Mouse (Mus musculus) CH12.LX (cell line): ENCODE data around the gene Slc4a3. TPM values are rescaled to one million over a fixed set of nuclear protein-coding genes. Genes with fewer than 3 reads are reported as not detected.
A peak's percentile ranks its signal among the peaks of the same experiment; 100 is the strongest.

Experiments
- DNase-seq: peaks from one replicate; pipeline ENCODE4 v3.0.0-alpha.2; 2013; ENCODE audit errors: extremely low read depth
- H3K27ac ChIP-seq: 2 replicates; pipeline ENCODE4 v1.5.1; 2012; ENCODE audit warnings: low read depth, mild to moderate bottlenecking, control low read depth, moderate library complexity; ENCODE audit not compliant: insufficient read depth
- H3K27me3 ChIP-seq: replicated peaks from 2 replicates; pipeline ENCODE3; 2012; ENCODE audit warnings: inconsistent platforms
- H3K36me3 ChIP-seq, 2 experiments: replicated peaks in 1 of 2; 2 replicates each; pipeline versions ENCODE3 to v1.6.1; 2012; ENCODE audit warnings: inconsistent platforms in 1 of 2, low read length in 1 of 2, mild to moderate bottlenecking in 1 of 2, mixed read lengths in 1 of 2, moderate library complexity in 1 of 2; ENCODE audit not compliant: control insufficient read depth in 1 of 2, insufficient read depth in 1 of 2
- H3K4me1 ChIP-seq, 2 experiments: 2 replicates each; pipeline ENCODE4 v1.6.1; 2012; ENCODE audit warnings: inconsistent platforms in 1 of 2, moderate library complexity in 1 of 2; ENCODE audit not compliant: insufficient read depth in 2 of 2, control insufficient read depth in 1 of 2
- H3K4me2 ChIP-seq: 2 replicates; pipeline ENCODE4 v1.6.1; 2012; ENCODE audit warnings: low read depth, mild to moderate bottlenecking, control low read depth; ENCODE audit not compliant: poor library complexity, insufficient read depth, severe bottlenecking
- H3K4me3 ChIP-seq, 3 experiments: fragments of 150-350 bp in 1 of 3; sonication (generic) in 1 of 3; replicated peaks in 1 of 3; 2 replicates each; pipeline versions ENCODE3 to v1.5.1; 2011 to 2012; ENCODE audit warnings: low read depth in 2 of 3, low read length in 2 of 3, mild to moderate bottlenecking in 2 of 3, moderate library complexity in 2 of 3, control low read depth in 1 of 3, improper control_type of control experiment in 1 of 3, inconsistent platforms in 1 of 3, mixed read lengths in 1 of 3; ENCODE audit not compliant: poor library complexity in 1 of 3
- H3K79me2 ChIP-seq: replicated peaks from 2 replicates; pipeline ENCODE4 v1.6.1; 2012; ENCODE audit warnings: mild to moderate bottlenecking, moderate library complexity; ENCODE audit not compliant: control insufficient read depth, poor library complexity, insufficient read depth, severe bottlenecking; ENCODE audit errors: extremely low read depth
- H3K9ac ChIP-seq: 2 replicates; pipeline ENCODE4 v1.6.1; 2012; ENCODE audit warnings: low read depth, mild to moderate bottlenecking, control low read depth, moderate library complexity; ENCODE audit not compliant: insufficient read depth
- H3K9me3 ChIP-seq: replicated peaks from 2 replicates; pipeline ENCODE3; 2012; ENCODE audit warnings: low read length, inconsistent platforms, mixed read lengths
- BHLHE40 ChIP-seq: IDR thresholded peaks from 2 replicates; pipeline ENCODE4 v1.6.1; 2011; ENCODE audit warnings: mild to moderate bottlenecking, low read depth, low read length, improper control_type of control experiment
- CHD1 ChIP-seq: IDR thresholded peaks from 2 replicates; pipeline ENCODE4 v1.6.1; 2012; ENCODE audit warnings: low read depth, low read length, improper control_type of control experiment, inconsistent platforms
- CHD2 ChIP-seq: IDR thresholded peaks from 2 replicates; pipeline ENCODE4 v1.6.1; 2011; ENCODE audit warnings: low read length, improper control_type of control experiment
- CTCF ChIP-seq, 2 experiments: IDR thresholded peaks in 1 of 2; conservative IDR thresholded peaks in 1 of 2; 2 replicates each; pipeline ENCODE4 v1.5.1; 2011 to 2012; ENCODE audit warnings: low read depth in 2 of 2, low read length in 2 of 2, improper control_type of control experiment in 1 of 2, inconsistent platforms in 1 of 2, mild to moderate bottlenecking in 1 of 2, moderate library complexity in 1 of 2
- E2F4 ChIP-seq: IDR thresholded peaks from 2 replicates; pipeline ENCODE4 v1.6.1; 2011; ENCODE audit warnings: low read depth, low read length, improper control_type of control experiment; ENCODE audit not compliant: insufficient replicate concordance
- ELF1 ChIP-seq: IDR thresholded peaks from 2 replicates; pipeline ENCODE4 v1.6.1; 2014; ENCODE audit warnings: low read depth, mild to moderate bottlenecking, inconsistent platforms, low read length, improper control_type of control experiment
- EP300 ChIP-seq: IDR thresholded peaks from 2 replicates; pipeline ENCODE4 v1.6.1; 2011; ENCODE audit warnings: low read length, improper control_type of control experiment
- ETS1 ChIP-seq: conservative IDR thresholded peaks from 2 replicates; pipeline ENCODE4 v1.6.1; 2012; ENCODE audit warnings: low read depth, mild to moderate bottlenecking, inconsistent platforms, low read length, improper control_type of control experiment, moderate library complexity
- GABPA ChIP-seq: IDR thresholded peaks from 2 replicates; pipeline ENCODE4 v1.6.1; 2012; ENCODE audit warnings: low read depth, low read length, improper control_type of control experiment, inconsistent platforms; ENCODE audit not compliant: insufficient replicate concordance
- HCFC1 ChIP-seq: IDR thresholded peaks from 2 replicates; pipeline ENCODE4 v1.6.1; 2012; ENCODE audit warnings: low read depth, mild to moderate bottlenecking, inconsistent platforms, low read length, improper control_type of control experiment
- IRF4 ChIP-seq: IDR thresholded peaks from 2 replicates; pipeline ENCODE4 v1.6.1; 2014; ENCODE audit warnings: low read depth, mild to moderate bottlenecking, inconsistent platforms, low read length, improper control_type of control experiment
- JUN ChIP-seq: IDR thresholded peaks from 2 replicates; pipeline ENCODE4 v1.6.1; 2011; ENCODE audit warnings: low read depth, mild to moderate bottlenecking, low read length, improper control_type of control experiment, moderate library complexity; ENCODE audit not compliant: insufficient read depth
- JUND ChIP-seq: conservative IDR thresholded peaks from 2 replicates; pipeline ENCODE4 v1.6.1; 2011; ENCODE audit warnings: low read depth, low read length, improper control_type of control experiment
- KAT2A ChIP-seq: IDR thresholded peaks from 2 replicates; pipeline ENCODE4 v1.6.1; 2012; ENCODE audit warnings: low read length, improper control_type of control experiment, inconsistent platforms; ENCODE audit not compliant: insufficient replicate concordance
- MAFK ChIP-seq: IDR thresholded peaks from 2 replicates; pipeline ENCODE4 v1.6.1; 2011; ENCODE audit warnings: low read length, improper control_type of control experiment; ENCODE audit not compliant: insufficient replicate concordance
- MAX ChIP-seq: IDR thresholded peaks from 2 replicates; pipeline ENCODE4 v1.6.1; 2011; ENCODE audit warnings: low read length, improper control_type of control experiment
- MAZ ChIP-seq: IDR thresholded peaks from 2 replicates; pipeline ENCODE4 v1.6.1; 2012; ENCODE audit warnings: low read depth, mild to moderate bottlenecking, inconsistent platforms, low read length, improper control_type of control experiment, moderate library complexity
- MEF2A ChIP-seq: IDR thresholded peaks from 2 replicates; pipeline ENCODE4 v1.6.1; 2014; ENCODE audit warnings: low read depth, mild to moderate bottlenecking, inconsistent platforms, low read length, improper control_type of control experiment, borderline replicate concordance
- MXI1 ChIP-seq: IDR thresholded peaks from 2 replicates; pipeline ENCODE4 v1.6.1; 2011; ENCODE audit warnings: mild to moderate bottlenecking, low read depth, low read length, improper control_type of control experiment
- MYC ChIP-seq: IDR thresholded peaks from 2 replicates; pipeline ENCODE4 v1.6.1; 2011; ENCODE audit warnings: low read depth, mild to moderate bottlenecking, improper control_type of control experiment, low read length
- NELFE ChIP-seq: IDR thresholded peaks from 2 replicates; pipeline ENCODE4 v1.6.1; 2011; ENCODE audit warnings: low read depth, low read length, improper control_type of control experiment
- NRF1 ChIP-seq: IDR thresholded peaks from 2 replicates; pipeline ENCODE4 v1.6.1; 2014; ENCODE audit warnings: low read depth, mild to moderate bottlenecking, inconsistent platforms, low read length, improper control_type of control experiment, moderate library complexity
- PAX5 ChIP-seq: IDR thresholded peaks from 2 replicates; pipeline ENCODE4 v1.6.1; 2012; ENCODE audit warnings: low read length, inconsistent platforms, mixed read lengths
- POLR2A ChIP-seq: IDR thresholded peaks from 2 replicates; pipeline ENCODE4 v1.6.1; 2011; ENCODE audit warnings: low read depth, mild to moderate bottlenecking, improper control_type of control experiment, low read length
- POLR2AphosphoS2 ChIP-seq: IDR thresholded peaks from 2 replicates; pipeline ENCODE4 v1.6.1; 2011; ENCODE audit warnings: low read depth, low read length, improper control_type of control experiment
- RAD21 ChIP-seq: IDR thresholded peaks from 2 replicates; pipeline ENCODE4 v1.6.1; 2011; ENCODE audit warnings: low read depth, mild to moderate bottlenecking, low read length, improper control_type of control experiment, moderate library complexity
- RCOR1 ChIP-seq: conservative IDR thresholded peaks from 2 replicates; pipeline ENCODE4 v1.6.1; 2012; ENCODE audit warnings: low read depth, mild to moderate bottlenecking, inconsistent platforms, low read length, improper control_type of control experiment
- SIN3A ChIP-seq: IDR thresholded peaks from 2 replicates; pipeline ENCODE4 v1.6.1; 2012; ENCODE audit warnings: low read length, improper control_type of control experiment, inconsistent platforms
- SMC3 ChIP-seq: IDR thresholded peaks from 2 replicates; pipeline ENCODE4 v1.6.1; 2011; ENCODE audit warnings: low read depth, low read length, improper control_type of control experiment
- TBP ChIP-seq: conservative IDR thresholded peaks from 2 replicates; pipeline ENCODE4 v1.6.1; 2011; ENCODE audit warnings: low read depth, low read length, improper control_type of control experiment
- TCF12 ChIP-seq: IDR thresholded peaks from 2 replicates; pipeline ENCODE4 v1.6.1; 2014; ENCODE audit warnings: low read depth, mild to moderate bottlenecking, inconsistent platforms, low read length, improper control_type of control experiment
- UBTF ChIP-seq: IDR thresholded peaks from 2 replicates; pipeline ENCODE4 v1.6.1; 2012; ENCODE audit warnings: low read depth, mild to moderate bottlenecking, inconsistent platforms, low read length, improper control_type of control experiment, moderate library complexity
- USF1 ChIP-seq: IDR thresholded peaks from 2 replicates; pipeline ENCODE4 v1.6.1; 2014; ENCODE audit warnings: low read depth, mild to moderate bottlenecking, inconsistent platforms, low read length, improper control_type of control experiment
- USF2 ChIP-seq: conservative IDR thresholded peaks from 2 replicates; pipeline ENCODE4 v1.6.1; 2011; ENCODE audit warnings: low read depth, low read length, improper control_type of control experiment
- ZC3H11A ChIP-seq: IDR thresholded peaks from 2 replicates; pipeline ENCODE4 v1.6.1; 2012; ENCODE audit warnings: low read depth, mild to moderate bottlenecking, inconsistent platforms, low read length, improper control_type of control experiment
- ZKSCAN1 ChIP-seq: IDR thresholded peaks from 2 replicates; pipeline ENCODE4 v1.6.1; 2012; ENCODE audit warnings: low read depth, inconsistent platforms, low read length, improper control_type of control experiment, borderline replicate concordance
- ZMIZ1 ChIP-seq: IDR thresholded peaks from 2 replicates; pipeline ENCODE4 v1.6.1; 2012; ENCODE audit warnings: low read depth, mild to moderate bottlenecking, inconsistent platforms, low read length, improper control_type of control experiment
- ZNF384 ChIP-seq: IDR thresholded peaks from 2 replicates; pipeline ENCODE4 v1.6.1; 2012; ENCODE audit warnings: low read depth, low read length, improper control_type of control experiment, inconsistent platforms
- dilution Hi-C: fragments of 300-500 bp; cut with MboI; formaldehyde crosslinking; loops from 2 replicates; pipeline ENCODE4 v1.14.3; 2020; ENCODE audit warnings: low sequenced_read_pairs; ENCODE audit not compliant: extremely low pct_unique_long_range_greater_than_20kb, extremely low pct_ligation_motif_present
- in situ Hi-C: fragments of 300-500 bp; cut with MboI; formaldehyde crosslinking; loops from 3 replicates; pipeline ENCODE4 v1.14.3; 2019; ENCODE audit warnings: low sequenced_read_pairs, low pct_ligation_motif_present, low pct_unique_long_range_greater_than_20kb, mixed read lengths
- polyA plus RNA-seq: library from polyadenylated mRNA; unstranded; fragments of >175 nt; gene quantifications from 2 replicates; pipeline ENCODE4 v1.2.1, GENCODE M21; 2012; ENCODE audit warnings: low read depth; ENCODE audit not compliant: insufficient read length
- total RNA-seq, 2 experiments: library from RNA; depleted of rRNA; stranded (reverse); fragments of 300-350 nt in 1 of 2; fragments of >200 nt in 1 of 2; gene quantifications; 2 replicates each; pipeline ENCODE4 v1.2.3; 2012 to 2014

The Slc4a3 gene
- total and polyA plus RNA-seq, 3 experiments, result 0.03 to 0.21 TPM; not detected in 1

- DNase-seq, result peak; percentile 97
- Histone ChIP-seq H3K4me3 (no peak overlapping the region), H3K79me2 (no peaks in the 10 kb centered on the region), H3K9ac (no peak overlapping the region), H3K36me3 (peaks cover 28 to 45% of the 10 kb centered on the region in 2 experiments), H3K9me3 (no peaks in the 10 kb centered on the region), H3K4me1 (peaks cover 12 to 39% of the 10 kb centered on the region in 2 experiments), H3K27ac (peak overlapping the region; percentile 35), H3K27me3 (no peaks in the 10 kb centered on the region), H3K4me2 (0 out of 2 replicates have a peak overlapping the region, but pooled peaks have one; percentile 2)
- no peak for TF ChIP-seq CHD2
- TF ChIP-seq MAFK, result no peak
- no peak for TF ChIP-seq ZNF384
- TF ChIP-seq ZMIZ1, result no peak
- no peak for TF ChIP-seq POLR2AphosphoS2
- TF ChIP-seq MAX, result no peak
- no peak for TF ChIP-seq UBTF
- peak; percentile 74 for TF ChIP-seq ETS1
- 0 out of 2 replicates have a peak, but pooled peaks have one; percentile 22 for TF ChIP-seq MYC
- TF ChIP-seq CHD1, result no peak
- no peak for TF ChIP-seq PAX5
- TF ChIP-seq ELF1, result peak; percentile 31; the same call in 1 of the 2 replicates
- no peak for TF ChIP-seq TCF12
- TF ChIP-seq CTCF (conservative IDR thresholded peaks at IDR 0.05 in 1 of 2, IDR thresholded peaks at IDR 0.05 in 1 of 2; ENCODE audit: low read depth in 2 of 2, low read length in 2 of 2), result no peak
- no peak; the same call in 1 of the 2 replicates for TF ChIP-seq BHLHE40
- TF ChIP-seq JUN, result no peak
- TF ChIP-seq EP300, result peak; percentile 47; the same call in 1 of the 2 replicates
- TF ChIP-seq E2F4, result no peak
- no peak for TF ChIP-seq GABPA
- no peak for TF ChIP-seq POLR2A
- TF ChIP-seq HCFC1, result peak; percentile 33; the same call in 1 of the 2 replicates
- no peak for TF ChIP-seq NELFE
- TF ChIP-seq RAD21, result no peak; the same call in 1 of the 2 replicates
- TF ChIP-seq SMC3, result no peak
- TF ChIP-seq USF2, result no peak
- peak; percentile 69 for TF ChIP-seq IRF4
- TF ChIP-seq MEF2A, result no peak; the same call in 1 of the 2 replicates
- peak; percentile 64; the same call in 1 of the 2 replicates for TF ChIP-seq MAZ
- peak; percentile 36; the same call in 1 of the 2 replicates for TF ChIP-seq NRF1
- 0 out of 2 replicates have a peak, but pooled peaks have one; percentile 50 for TF ChIP-seq KAT2A
- TF ChIP-seq USF1, result no peak
- TF ChIP-seq ZKSCAN1, result no peak
- no peak for TF ChIP-seq RCOR1
- TF ChIP-seq JUND, result no peak
- 0 out of 2 replicates have a peak, but pooled peaks have one; percentile 16 for TF ChIP-seq TBP
- no peak for TF ChIP-seq ZC3H11A
- TF ChIP-seq MXI1, result no peak
- TF ChIP-seq SIN3A, result peak; percentile 60; the same call in 1 of the 2 replicates
- in situ Hi-C loops (no loop called here), dilution Hi-C loops (no loop called here)
Measured at GRCm38 (mm10) chr1:75524679-75525078, 21.4 kb upstream of the Slc4a3 start.
